Mouse (Mus musculus): ENCODE measurements around the gene Tsacc. TPM values are rescaled to one million over a fixed set of nuclear protein-coding genes. Genes with fewer than 3 reads are reported as not detected.

The Tsacc gene
- polyA plus RNA-seq, 1 experiment from 2014 or later, result 15.4 TPM

GRCm38 (mm10) chr3:88237556-88238194 is 59.1 kb downstream of the Tsacc start:
- Histone ChIP-seq H3K4me3 (ENCODE audit: low read length) (no peak overlapping the region), H3K36me3 (ENCODE audit: control insufficient read depth, insufficient read depth, low read length) (no peaks in the 10 kb centered on the region), H3K27me3 (ENCODE audit: control insufficient read depth, insufficient read depth, low read length) (peaks cover 61% of the 10 kb centered on the region), H3K9ac (ENCODE audit: low read depth, low read length) (no peak overlapping the region), H3K4me1 (ENCODE audit: control insufficient read depth, insufficient read depth, low read length) (peaks cover 4% of the 10 kb centered on the region; the same call in 1 of the 2 replicates), H3K9me3 (ENCODE audit: control insufficient read depth, low read length) (no peaks in the 10 kb centered on the region), H3K4me2 (replicated peaks; ENCODE audit: low read depth, low read length) (no peak overlapping the region), H3K27ac (ENCODE audit: low read depth, low read length) (no peak overlapping the region)
- WGBS, result 10% methylated on average over 10 of the region's 10 CpGs
- no peak for ATAC-seq (ENCODE audit: low FRiP score, low TSS enrichment)

GRCm38 (mm10) chr3:88237161-88237555 is 59.6 kb downstream of the Tsacc start:
- ATAC-seq (ENCODE audit: low FRiP score, low TSS enrichment), result no peak
- Histone ChIP-seq H3K36me3 (ENCODE audit: control insufficient read depth, insufficient read depth, low read length) (no peaks in the 10 kb centered on the region), H3K9me3 (ENCODE audit: control insufficient read depth, low read length) (no peaks in the 10 kb centered on the region), H3K9ac (ENCODE audit: low read depth, low read length) (no peak overlapping the region), H3K4me3 (ENCODE audit: low read length) (no peak overlapping the region), H3K27me3 (ENCODE audit: control insufficient read depth, insufficient read depth, low read length) (peaks cover 56% of the 10 kb centered on the region), H3K4me1 (ENCODE audit: control insufficient read depth, insufficient read depth, low read length) (peaks cover 4% of the 10 kb centered on the region; the same call in 1 of the 2 replicates), H3K4me2 (replicated peaks; ENCODE audit: low read depth, low read length) (no peak overlapping the region), H3K27ac (ENCODE audit: low read depth, low read length) (no peak overlapping the region)
- 35% methylated on average over 6 of the region's 6 CpGs for WGBS

GRCm38 (mm10) chr3:88235616-88236015 is 61.2 kb downstream of the Tsacc start:
- H3K9me3 ChIP-seq (ENCODE audit: control insufficient read depth, low read length), result no peaks in the 10 kb centered on the region
- no peak overlapping the region for H3K4me3 ChIP-seq (ENCODE audit: low read length)
- WGBS, result 62% methylated on average over 2 of the region's 2 CpGs
- peaks cover 15% of the 10 kb centered on the region; the same call in 1 of the 2 replicates for H3K4me1 ChIP-seq (ENCODE audit: control insufficient read depth, insufficient read depth, low read length)
- H3K9ac ChIP-seq (ENCODE audit: low read depth, low read length), result no peak overlapping the region
- H3K27ac ChIP-seq (ENCODE audit: low read depth, low read length), result no peak overlapping the region
- no peak overlapping the region for H3K4me2 ChIP-seq (replicated peaks; ENCODE audit: low read depth, low read length)
- ATAC-seq (ENCODE audit: low FRiP score, low TSS enrichment), result no peak
- peaks cover 48% of the 10 kb centered on the region for H3K27me3 ChIP-seq (ENCODE audit: control insufficient read depth, insufficient read depth, low read length)
- H3K36me3 ChIP-seq (ENCODE audit: control insufficient read depth, insufficient read depth, low read length), result no peaks in the 10 kb centered on the region

GRCm38 (mm10) chr3:88235216-88235615 is 61.6 kb downstream of the Tsacc start:
- H3K27ac ChIP-seq (ENCODE audit: low read depth, low read length), result no peak overlapping the region
- H3K4me3 ChIP-seq (ENCODE audit: low read length), result no peak overlapping the region
- no peaks in the 10 kb centered on the region for H3K36me3 ChIP-seq (ENCODE audit: control insufficient read depth, insufficient read depth, low read length)
- H3K4me2 ChIP-seq (replicated peaks; ENCODE audit: low read depth, low read length), result no peak overlapping the region
- H3K9me3 ChIP-seq (ENCODE audit: control insufficient read depth, low read length), result no peaks in the 10 kb centered on the region
- peaks cover 46% of the 10 kb centered on the region for H3K27me3 ChIP-seq (ENCODE audit: control insufficient read depth, insufficient read depth, low read length)
- ATAC-seq (ENCODE audit: low FRiP score, low TSS enrichment), result no peak
- H3K4me1 ChIP-seq (ENCODE audit: control insufficient read depth, insufficient read depth, low read length), result peaks cover 18% of the 10 kb centered on the region
- 7% methylated on average over 3 of the region's 3 CpGs for WGBS
- no peak overlapping the region for H3K9ac ChIP-seq (ENCODE audit: low read depth, low read length)

- Histone ChIP-seq H3K4me1 (ENCODE audit: control insufficient read depth, insufficient read depth, low read length) (peaks cover 24% of the 10 kb centered on the region), H3K27ac (ENCODE audit: low read depth, low read length) (no peak overlapping the region), H3K9ac (ENCODE audit: low read depth, low read length) (no peak overlapping the region), H3K4me2 (replicated peaks; ENCODE audit: low read depth, low read length) (no peak overlapping the region), H3K27me3 (ENCODE audit: control insufficient read depth, insufficient read depth, low read length) (peaks cover 39% of the 10 kb centered on the region), H3K9me3 (ENCODE audit: control insufficient read depth, low read length) (no peaks in the 10 kb centered on the region), H3K36me3 (ENCODE audit: control insufficient read depth, insufficient read depth, low read length) (no peaks in the 10 kb centered on the region), H3K4me3 (ENCODE audit: low read length) (no peak overlapping the region)
- no peak for ATAC-seq (ENCODE audit: low FRiP score, low TSS enrichment)
- WGBS, result 37% methylated on average over 8 of the region's 8 CpGs
These were observed 62.8 kb downstream of the Tsacc start for GRCm38 (mm10) chr3:88234041-88234440.

GRCm38 (mm10) chr3:88232851-88233649 is 63.7 kb downstream of the Tsacc start:
- no peak for ATAC-seq (ENCODE audit: low FRiP score, low TSS enrichment)
- Histone ChIP-seq H3K27me3 (ENCODE audit: control insufficient read depth, insufficient read depth, low read length) (peaks cover 29% of the 10 kb centered on the region), H3K4me1 (ENCODE audit: control insufficient read depth, insufficient read depth, low read length) (peaks cover 25% of the 10 kb centered on the region), H3K36me3 (ENCODE audit: control insufficient read depth, insufficient read depth, low read length) (no peaks in the 10 kb centered on the region), H3K27ac (ENCODE audit: low read depth, low read length) (no peak overlapping the region), H3K9me3 (ENCODE audit: control insufficient read depth, low read length) (no peaks in the 10 kb centered on the region), H3K4me3 (ENCODE audit: low read length) (no peak overlapping the region), H3K4me2 (replicated peaks; ENCODE audit: low read depth, low read length) (no peak overlapping the region), H3K9ac (ENCODE audit: low read depth, low read length) (no peak overlapping the region)
- WGBS, result 29% methylated on average over 7 of the region's 7 CpGs

Other genes with a start within 250 kb of the Tsacc start
- 159 and 171 TPM in 2 replicates for gene Naxe, start 238.5 kb downstream of the Tsacc start, polyA plus RNA-seq (2014; fragmentation: Nextera tagmentation; extraction: Ambion mirVana)
- not detected in 2 replicates for gene Ttc24, start 218.7 kb downstream of the Tsacc start, polyA plus RNA-seq (2014; fragmentation: Nextera tagmentation; extraction: Ambion mirVana)
- gene Iqgap3, start 215.0 kb downstream of the Tsacc start, polyA plus RNA-seq (2014; fragmentation: Nextera tagmentation; extraction: Ambion mirVana), result 15.5 and 20.9 TPM in 2 replicates
- gene Mef2d, start 154.6 kb downstream of the Tsacc start, polyA plus RNA-seq (2014; fragmentation: Nextera tagmentation; extraction: Ambion mirVana), result 12.6 and 21.8 TPM in 2 replicates
- 2.2 and 3.7 TPM in 2 replicates for gene Rhbg, start 42.3 kb downstream of the Tsacc start, polyA plus RNA-seq (2014; fragmentation: Nextera tagmentation; extraction: Ambion mirVana)
- 0.79 TPM in 1 of 2 replicates, not detected in the other for gene Gm38392, start 9.8 kb downstream of the Tsacc start, polyA plus RNA-seq (2014; fragmentation: Nextera tagmentation; extraction: Ambion mirVana)
- 603 and 679 TPM in 2 replicates for gene Cct3, start 117 bp upstream of the Tsacc start, polyA plus RNA-seq (2014; fragmentation: Nextera tagmentation; extraction: Ambion mirVana)
- gene Glmp, start 28.0 kb upstream of the Tsacc start, polyA plus RNA-seq (2014; fragmentation: Nextera tagmentation; extraction: Ambion mirVana), result 114 and 138 TPM in 2 replicates
- 3.4 and 5.5 TPM in 2 replicates for gene Tmem79, start 39.1 kb upstream of the Tsacc start, polyA plus RNA-seq (2014; fragmentation: Nextera tagmentation; extraction: Ambion mirVana)
- gene Smg5, start 39.3 kb upstream of the Tsacc start, polyA plus RNA-seq (2014; fragmentation: Nextera tagmentation; extraction: Ambion mirVana), result 36.5 and 47.4 TPM in 2 replicates
- gene Paqr6, start 67.6 kb upstream of the Tsacc start, polyA plus RNA-seq (2014; fragmentation: Nextera tagmentation; extraction: Ambion mirVana), result 7.9 and 8.5 TPM in 2 replicates
- gene Bglap3, start 75.7 kb upstream of the Tsacc start, polyA plus RNA-seq (2014; fragmentation: Nextera tagmentation; extraction: Ambion mirVana), result 0.28 TPM in 1 of 2 replicates, not detected in the other
- gene Bglap2, start 81.7 kb upstream of the Tsacc start, polyA plus RNA-seq (2014; fragmentation: Nextera tagmentation; extraction: Ambion mirVana), result not detected in 2 replicates
- gene Bglap, start 87.5 kb upstream of the Tsacc start, polyA plus RNA-seq (2014; fragmentation: Nextera tagmentation; extraction: Ambion mirVana), result 0.57 TPM in 1 of 2 replicates, not detected in the other
- 169 and 181 TPM in 2 replicates for gene Pmf1, start 113.3 kb upstream of the Tsacc start, polyA plus RNA-seq (2014; fragmentation: Nextera tagmentation; extraction: Ambion mirVana)
- gene Slc25a44, start 128.1 kb upstream of the Tsacc start, polyA plus RNA-seq (2014; fragmentation: Nextera tagmentation; extraction: Ambion mirVana), result 13.1 and 19.4 TPM in 2 replicates
- gene Sema4a, start 164.2 kb upstream of the Tsacc start, polyA plus RNA-seq (2014; fragmentation: Nextera tagmentation; extraction: Ambion mirVana), result 5.7 and 10.0 TPM in 2 replicates
- 41.6 and 55.7 TPM in 2 replicates for gene Lmna, start 213.0 kb upstream of the Tsacc start, polyA plus RNA-seq (2014; fragmentation: Nextera tagmentation; extraction: Ambion mirVana)
- 31.6 and 32.2 TPM in 2 replicates for gene Mex3a, start 235.4 kb upstream of the Tsacc start, polyA plus RNA-seq (2014; fragmentation: Nextera tagmentation; extraction: Ambion mirVana)

All from kidney, embryonic 14.5 days (tissue).